Mouse (Mus musculus): ENCODE measurements around the gene Fubp1. TPM values are rescaled to one million over a fixed set of nuclear protein-coding genes. Genes with fewer than 3 reads are reported as not detected.

Fubp1 gene
- total RNA-seq, 1 experiment: 244 TPM

DNA sequence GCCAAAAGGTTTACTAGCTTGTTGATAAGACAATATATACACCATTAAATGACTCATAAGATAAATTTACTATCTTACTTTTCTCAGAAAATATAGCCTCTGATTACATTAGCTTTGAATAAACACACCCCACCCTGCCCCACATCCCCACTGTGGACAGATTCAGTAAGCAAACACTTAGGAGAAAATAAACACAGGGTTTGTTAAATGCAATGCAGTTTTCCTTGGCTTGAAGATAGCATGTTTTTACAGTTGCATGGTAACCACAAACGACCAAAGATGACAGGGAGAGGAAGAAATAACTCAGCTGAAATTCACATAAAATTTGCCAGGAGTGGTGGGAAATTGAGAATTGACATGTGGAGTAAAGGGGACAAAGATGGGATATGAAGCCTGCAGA lies 39.8 kb upstream of the Fubp1 start:
- Histone ChIP-seq H3K9me3 (ENCODE audit: control insufficient read depth, insufficient read depth, low read depth, low read length) (no peaks in the 10 kb centered on the region), H3K4me1 (ENCODE audit: control insufficient read depth in 2 of 2, insufficient read depth in 2 of 2, low read length in 2 of 2, poor library complexity in 1 of 2) (peaks cover 2 to 3% of the 10 kb centered on the region in 2 experiments; a peak in 1 of 4 replicates), H3K27ac (ENCODE audit: insufficient read depth, low read depth, low read length, poor library complexity, severe bottlenecking) (no peak overlapping the region), H3K9ac (ENCODE audit: insufficient read depth, low read depth, low read length, poor library complexity, severe bottlenecking) (no peak overlapping the region), H3K4me3 (ENCODE audit: insufficient read depth in 1 of 2, low read depth in 1 of 2, low read length in 2 of 2, poor library complexity in 1 of 2, severe bottlenecking in 1 of 2) (no peak overlapping the region), H3K36me3 (ENCODE audit: control insufficient read depth, insufficient read depth, low read length, poor library complexity, severe bottlenecking) (no peaks in the 10 kb centered on the region)
- no peak for DNase-seq (ENCODE audit: low read depth, low spot score)
- TF ChIP-seq ZC3H11A (IDR thresholded peaks at IDR 0.05; ENCODE audit: borderline replicate concordance, low read depth, low read length): no peak
- TF ChIP-seq ZNF384 (IDR thresholded peaks at IDR 0.05; ENCODE audit: low read depth, low read length): no peak
- TF ChIP-seq HCFC1 (IDR thresholded peaks at IDR 0.05; ENCODE audit: borderline replicate concordance, insufficient read depth, low read length): no peak
- in situ Hi-C loops (cut with MboI; ENCODE audit: low sequenced_read_pairs in 2 of 2, unreplicated experiment in 2 of 2): no loop called here

- no peak overlapping the region for H3K27ac ChIP-seq (ENCODE audit: insufficient read depth, low read depth, low read length, poor library complexity, severe bottlenecking)
- peaks cover 1 to 3% of the 10 kb centered on the region in 2 experiments; a peak in 1 of 4 replicates for H3K4me1 ChIP-seq (ENCODE audit: control insufficient read depth in 2 of 2, insufficient read depth in 2 of 2, low read length in 2 of 2, poor library complexity in 1 of 2)
- no peaks in the 10 kb centered on the region for H3K36me3 ChIP-seq (ENCODE audit: control insufficient read depth, insufficient read depth, low read length, poor library complexity, severe bottlenecking)
- TF ChIP-seq ZNF384 (IDR thresholded peaks at IDR 0.05; ENCODE audit: low read depth, low read length): no peak
- TF ChIP-seq CHD2 (IDR thresholded peaks at IDR 0.05; ENCODE audit: low read depth, low read length): no peak
- no peak for TF ChIP-seq HCFC1 (IDR thresholded peaks at IDR 0.05; ENCODE audit: borderline replicate concordance, insufficient read depth, low read length)
- TF ChIP-seq MAFK (IDR thresholded peaks at IDR 0.05; ENCODE audit: insufficient read depth, low read depth, low read length): no peak
- no peak for TF ChIP-seq ZC3H11A (IDR thresholded peaks at IDR 0.05; ENCODE audit: borderline replicate concordance, low read depth, low read length)
- in situ Hi-C loops (cut with MboI; ENCODE audit: low sequenced_read_pairs in 2 of 2, unreplicated experiment in 2 of 2): no loop called here
- H3K4me3 ChIP-seq (ENCODE audit: insufficient read depth in 1 of 2, low read depth in 1 of 2, low read length in 2 of 2, poor library complexity in 1 of 2, severe bottlenecking in 1 of 2): no peak overlapping the region
- no peaks in the 10 kb centered on the region for H3K9me3 ChIP-seq (ENCODE audit: control insufficient read depth, insufficient read depth, low read depth, low read length)
- no peak overlapping the region for H3K9ac ChIP-seq (ENCODE audit: insufficient read depth, low read depth, low read length, poor library complexity, severe bottlenecking)
- DNase-seq (ENCODE audit: low read depth, low spot score): no peak
Observed at GRCm38 (mm10) chr3:152171236-152171635, 39.0 kb upstream of the Fubp1 start.

DNA sequence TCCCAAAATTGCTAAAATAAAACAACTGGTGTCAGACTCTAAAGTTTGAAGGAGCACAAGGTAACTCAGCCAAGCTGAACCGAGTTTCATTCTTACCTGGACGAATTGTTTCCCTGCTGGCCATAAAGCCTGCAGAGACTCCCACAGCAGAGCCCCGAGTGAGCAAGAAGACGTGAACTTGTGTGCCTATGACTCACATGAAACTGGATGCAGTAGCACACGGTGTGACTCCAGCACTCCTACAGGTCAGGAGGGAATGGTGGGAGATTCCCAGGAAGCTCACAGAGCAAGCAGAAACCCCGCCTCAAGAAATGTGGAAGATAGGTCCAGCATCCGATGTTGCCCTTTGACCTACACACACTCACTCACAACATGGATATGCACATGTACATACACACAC lies 38.4 kb upstream of the Fubp1 start:
- H3K4me1 ChIP-seq (ENCODE audit: control insufficient read depth in 2 of 2, insufficient read depth in 2 of 2, low read length in 2 of 2, poor library complexity in 1 of 2): no peaks in the 10 kb centered on the region
- DNase-seq (ENCODE audit: low read depth, low spot score): no peak
- H3K27ac ChIP-seq (ENCODE audit: insufficient read depth, low read depth, low read length, poor library complexity, severe bottlenecking): no peak overlapping the region
- no peak overlapping the region for H3K9ac ChIP-seq (ENCODE audit: insufficient read depth, low read depth, low read length, poor library complexity, severe bottlenecking)
- no peaks in the 10 kb centered on the region for H3K9me3 ChIP-seq (ENCODE audit: control insufficient read depth, insufficient read depth, low read depth, low read length)
- in situ Hi-C loops (cut with MboI; ENCODE audit: low sequenced_read_pairs in 2 of 2, unreplicated experiment in 2 of 2): no loop called here
- H3K4me3 ChIP-seq (ENCODE audit: insufficient read depth in 1 of 2, low read depth in 1 of 2, low read length in 2 of 2, poor library complexity in 1 of 2, severe bottlenecking in 1 of 2): no peak overlapping the region
- no peaks in the 10 kb centered on the region for H3K36me3 ChIP-seq (ENCODE audit: control insufficient read depth, insufficient read depth, low read length, poor library complexity, severe bottlenecking)
- TF ChIP-seq ZNF384 (IDR thresholded peaks at IDR 0.05; ENCODE audit: low read depth, low read length): no peak
- no peak for TF ChIP-seq CHD2 (IDR thresholded peaks at IDR 0.05; ENCODE audit: low read depth, low read length)
- no peak for TF ChIP-seq MAFK (IDR thresholded peaks at IDR 0.05; ENCODE audit: insufficient read depth, low read depth, low read length)
- no peak for TF ChIP-seq HCFC1 (IDR thresholded peaks at IDR 0.05; ENCODE audit: borderline replicate concordance, insufficient read depth, low read length)
- no peak for TF ChIP-seq ZC3H11A (IDR thresholded peaks at IDR 0.05; ENCODE audit: borderline replicate concordance, low read depth, low read length)

DNA sequence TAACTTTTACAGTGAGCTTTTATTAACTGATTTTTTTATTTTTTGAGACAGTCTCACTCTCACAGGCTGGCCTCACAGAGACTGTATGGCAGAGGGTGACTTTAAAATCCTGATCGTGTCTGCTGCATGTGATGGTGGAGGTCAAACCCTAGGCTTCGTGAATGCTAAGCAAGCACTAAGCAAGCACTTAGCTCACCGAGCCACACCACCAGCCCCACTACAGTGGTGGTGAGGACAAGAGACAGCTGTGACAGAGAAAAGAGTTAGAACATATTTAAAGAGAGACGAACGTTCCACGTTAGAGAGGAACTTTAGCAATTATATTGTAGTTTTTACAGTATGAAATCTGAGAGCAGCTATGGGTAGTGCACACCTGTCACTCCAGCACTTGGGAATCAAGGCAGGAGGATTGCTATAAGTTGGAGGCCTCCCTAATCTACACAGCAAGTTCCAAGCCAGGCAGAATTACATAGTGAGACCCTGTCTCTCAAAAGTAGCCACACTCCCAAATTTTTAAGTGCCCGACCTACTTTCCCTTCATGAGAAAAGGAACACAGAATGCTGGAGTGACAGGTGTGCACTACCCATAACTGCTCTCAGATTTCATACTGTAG lies 37.8 kb upstream of the Fubp1 start:
- no peaks in the 10 kb centered on the region for H3K9me3 ChIP-seq (ENCODE audit: control insufficient read depth, insufficient read depth, low read depth, low read length)
- TF ChIP-seq MAFK (IDR thresholded peaks at IDR 0.05; ENCODE audit: insufficient read depth, low read depth, low read length) (no peak), HCFC1 (IDR thresholded peaks at IDR 0.05; ENCODE audit: borderline replicate concordance, insufficient read depth, low read length) (no peak), ZC3H11A (IDR thresholded peaks at IDR 0.05; ENCODE audit: borderline replicate concordance, low read depth, low read length) (no peak), CHD2 (IDR thresholded peaks at IDR 0.05; ENCODE audit: low read depth, low read length) (no peak), ZNF384 (IDR thresholded peaks at IDR 0.05; ENCODE audit: low read depth, low read length) (no peak)
- no peaks in the 10 kb centered on the region for H3K4me1 ChIP-seq (ENCODE audit: control insufficient read depth in 2 of 2, insufficient read depth in 2 of 2, low read length in 2 of 2, poor library complexity in 1 of 2)
- no peak overlapping the region for H3K27ac ChIP-seq (ENCODE audit: insufficient read depth, low read depth, low read length, poor library complexity, severe bottlenecking)
- H3K36me3 ChIP-seq (ENCODE audit: control insufficient read depth, insufficient read depth, low read length, poor library complexity, severe bottlenecking): no peaks in the 10 kb centered on the region
- no peak for DNase-seq (ENCODE audit: low read depth, low spot score)
- in situ Hi-C loops (cut with MboI; ENCODE audit: low sequenced_read_pairs in 2 of 2, unreplicated experiment in 2 of 2): no loop called here
- H3K9ac ChIP-seq (ENCODE audit: insufficient read depth, low read depth, low read length, poor library complexity, severe bottlenecking): no peak overlapping the region
- no peak overlapping the region for H3K4me3 ChIP-seq (ENCODE audit: insufficient read depth in 1 of 2, low read depth in 1 of 2, low read length in 2 of 2, poor library complexity in 1 of 2, severe bottlenecking in 1 of 2)

DNA sequence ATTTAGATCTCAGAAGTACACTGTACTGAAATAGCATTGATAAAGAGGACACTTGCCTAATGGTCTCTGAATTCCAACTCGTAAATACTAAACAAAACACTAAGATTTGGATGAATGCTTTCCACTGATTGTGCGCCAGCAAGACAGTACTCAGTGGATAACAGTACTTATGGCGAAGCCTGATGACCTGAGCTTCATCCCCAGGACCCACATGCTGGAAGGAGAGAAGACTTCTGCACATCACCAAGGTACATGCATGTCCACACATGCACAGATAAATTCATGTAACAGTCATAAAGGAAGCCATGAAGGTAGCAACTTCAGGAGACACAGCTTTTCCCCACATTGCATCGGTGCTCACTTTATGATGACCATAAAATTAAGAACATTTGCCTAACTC lies 31.4 kb upstream of the Fubp1 start:
- H3K9ac ChIP-seq (ENCODE audit: insufficient read depth, low read depth, low read length, poor library complexity, severe bottlenecking): no peak overlapping the region
- in situ Hi-C loops (cut with MboI; ENCODE audit: low sequenced_read_pairs in 2 of 2, unreplicated experiment in 2 of 2): no loop called here
- TF ChIP-seq CHD2 (IDR thresholded peaks at IDR 0.05; ENCODE audit: low read depth, low read length) (no peak), MAFK (IDR thresholded peaks at IDR 0.05; ENCODE audit: insufficient read depth, low read depth, low read length) (no peak), HCFC1 (IDR thresholded peaks at IDR 0.05; ENCODE audit: borderline replicate concordance, insufficient read depth, low read length) (no peak), ZNF384 (IDR thresholded peaks at IDR 0.05; ENCODE audit: low read depth, low read length) (no peak), ZC3H11A (IDR thresholded peaks at IDR 0.05; ENCODE audit: borderline replicate concordance, low read depth, low read length) (no peak)
- no peaks in the 10 kb centered on the region for H3K36me3 ChIP-seq (ENCODE audit: control insufficient read depth, insufficient read depth, low read length, poor library complexity, severe bottlenecking)
- no peak overlapping the region for H3K27ac ChIP-seq (ENCODE audit: insufficient read depth, low read depth, low read length, poor library complexity, severe bottlenecking)
- H3K4me1 ChIP-seq (ENCODE audit: control insufficient read depth in 2 of 2, insufficient read depth in 2 of 2, low read length in 2 of 2, poor library complexity in 1 of 2): no peaks in the 10 kb centered on the region
- no peaks in the 10 kb centered on the region for H3K9me3 ChIP-seq (ENCODE audit: control insufficient read depth, insufficient read depth, low read depth, low read length)
- no peak overlapping the region for H3K4me3 ChIP-seq (ENCODE audit: insufficient read depth in 1 of 2, low read depth in 1 of 2, low read length in 2 of 2, poor library complexity in 1 of 2, severe bottlenecking in 1 of 2)
- DNase-seq (ENCODE audit: low read depth, low spot score): no peak
